Mouse (Mus musculus): ENCODE results near the gene B4galnt3. TPM values are rescaled to one million over a fixed set of nuclear protein-coding genes. Genes with fewer than 3 reads are reported as not detected.
"Not testable (repeated sequence)": the region's sequence is repeated elsewhere in the genome, so short reads cannot be mapped to it uniquely, and the experiment has no call there.

B4galnt3 gene
- polyA plus RNA-seq, 1 experiment from 2014 or later: 0.18 TPM

- Histone ChIP-seq H3K9me3 (replicated peaks; ENCODE audit: control insufficient read depth, low read length) (no peaks in the 10 kb centered on the region), H3K27ac (replicated peaks; ENCODE audit: low read depth, low read length) (no peak overlapping the region), H3K36me3 (replicated peaks; ENCODE audit: control insufficient read depth, insufficient read depth, low read depth, low read length) (no peaks in the 10 kb centered on the region), H3K4me1 (ENCODE audit: control insufficient read depth, insufficient read depth, low read length) (no peaks in the 10 kb centered on the region), H3K27me3 (ENCODE audit: control insufficient read depth, insufficient read depth, low read length) (no peaks in the 10 kb centered on the region), H3K4me3 (ENCODE audit: low read depth, low read length) (no peak overlapping the region), H3K9ac (replicated peaks; ENCODE audit: low read length) (no peak overlapping the region), H3K4me2 (ENCODE audit: low read depth, low read length) (no peak overlapping the region)
- 69% methylated on average over 3 of the region's 3 CpGs for whole genome bisulfite sequencing
- ATAC-seq (replicated peaks; ENCODE audit: insufficient number of reproducible peaks, low FRiP score, low TSS enrichment, low read depth) (no peak), DNase-seq (ENCODE audit: low spot score) (no peak)
These were observed 15.4 kb upstream of the B4galnt3 start for GRCm38 (mm10) chr6:120309787-120310186.

GRCm38 (mm10) chr6:120309338-120309737 lies 15.0 kb upstream of the B4galnt3 start:
- no peaks in the 10 kb centered on the region for H3K4me1 ChIP-seq (ENCODE audit: control insufficient read depth, insufficient read depth, low read length)
- no peak overlapping the region for H3K4me2 ChIP-seq (ENCODE audit: low read depth, low read length)
- 82% methylated on average over 9 of the region's 9 CpGs for WGBS
- H3K27ac ChIP-seq (replicated peaks; ENCODE audit: low read depth, low read length): no peak overlapping the region
- no peak overlapping the region for H3K4me3 ChIP-seq (ENCODE audit: low read depth, low read length)
- no peaks in the 10 kb centered on the region for H3K9me3 ChIP-seq (replicated peaks; ENCODE audit: control insufficient read depth, low read length)
- no peak overlapping the region for H3K9ac ChIP-seq (replicated peaks; ENCODE audit: low read length)
- no peaks in the 10 kb centered on the region for H3K36me3 ChIP-seq (replicated peaks; ENCODE audit: control insufficient read depth, insufficient read depth, low read depth, low read length)
- ATAC-seq (replicated peaks; ENCODE audit: insufficient number of reproducible peaks, low FRiP score, low TSS enrichment, low read depth) (no peak), DNase-seq (ENCODE audit: low spot score) (no peak)
- no peaks in the 10 kb centered on the region for H3K27me3 ChIP-seq (ENCODE audit: control insufficient read depth, insufficient read depth, low read length)

- 69% methylated on average over 3 of the region's 3 CpGs for WGBS
- Histone ChIP-seq H3K9ac (replicated peaks; ENCODE audit: low read length) (no peak overlapping the region), H3K4me1 (ENCODE audit: control insufficient read depth, insufficient read depth, low read length) (no peaks in the 10 kb centered on the region), H3K4me2 (ENCODE audit: low read depth, low read length) (no peak overlapping the region), H3K9me3 (replicated peaks; ENCODE audit: control insufficient read depth, low read length) (no peaks in the 10 kb centered on the region), H3K36me3 (replicated peaks; ENCODE audit: control insufficient read depth, insufficient read depth, low read depth, low read length) (no peaks in the 10 kb centered on the region), H3K27ac (replicated peaks; ENCODE audit: low read depth, low read length) (no peak overlapping the region), H3K4me3 (ENCODE audit: low read depth, low read length) (no peak overlapping the region), H3K27me3 (ENCODE audit: control insufficient read depth, insufficient read depth, low read length) (no peaks in the 10 kb centered on the region)
- ATAC-seq (replicated peaks; ENCODE audit: insufficient number of reproducible peaks, low FRiP score, low TSS enrichment, low read depth) (no peak), DNase-seq (ENCODE audit: low spot score) (no peak)
These were observed 12.7 kb upstream of the B4galnt3 start for GRCm38 (mm10) chr6:120306859-120307594.

GRCm38 (mm10) chr6:120302755-120303316 lies 8.5 kb upstream of the B4galnt3 start:
- Histone ChIP-seq H3K4me1 (ENCODE audit: control insufficient read depth, insufficient read depth, low read length) (no peaks in the 10 kb centered on the region), H3K36me3 (replicated peaks; ENCODE audit: control insufficient read depth, insufficient read depth, low read depth, low read length) (no peaks in the 10 kb centered on the region), H3K9me3 (replicated peaks; ENCODE audit: control insufficient read depth, low read length) (no peaks in the 10 kb centered on the region), H3K27ac (replicated peaks; ENCODE audit: low read depth, low read length) (no peak overlapping the region), H3K4me2 (ENCODE audit: low read depth, low read length) (peak overlapping the region; percentile 30), H3K4me3 (ENCODE audit: low read depth, low read length) (peak overlapping the region; percentile 0; the same call in 1 of the 2 replicates), H3K9ac (replicated peaks; ENCODE audit: low read length) (0 out of 2 replicates have a peak overlapping the region, but pooled peaks have one; percentile 30), H3K27me3 (ENCODE audit: control insufficient read depth, insufficient read depth, low read length) (no peaks in the 10 kb centered on the region)
- DNase-seq (ENCODE audit: low spot score): peak; percentile 57
- no peak for ATAC-seq (replicated peaks; ENCODE audit: insufficient number of reproducible peaks, low FRiP score, low TSS enrichment, low read depth)
- WGBS: 16% methylated on average over 16 of the region's 16 CpGs

- Histone ChIP-seq H3K4me3 (ENCODE audit: low read depth, low read length) (no peak overlapping the region), H3K9ac (replicated peaks; ENCODE audit: low read length) (no peak overlapping the region), H3K4me1 (ENCODE audit: control insufficient read depth, insufficient read depth, low read length) (no peaks in the 10 kb centered on the region), H3K4me2 (ENCODE audit: low read depth, low read length) (no peak overlapping the region), H3K27me3 (ENCODE audit: control insufficient read depth, insufficient read depth, low read length) (no peaks in the 10 kb centered on the region), H3K9me3 (replicated peaks; ENCODE audit: control insufficient read depth, low read length) (no peaks in the 10 kb centered on the region), H3K36me3 (replicated peaks; ENCODE audit: control insufficient read depth, insufficient read depth, low read depth, low read length) (no peaks in the 10 kb centered on the region), H3K27ac (replicated peaks; ENCODE audit: low read depth, low read length) (no peak overlapping the region)
- ATAC-seq (replicated peaks; ENCODE audit: insufficient number of reproducible peaks, low FRiP score, low TSS enrichment, low read depth) (no peak), DNase-seq (ENCODE audit: low spot score) (peak; percentile 65)
- WGBS: 27% methylated on average over 6 of the region's 6 CpGs
These were observed 6.8 kb upstream of the B4galnt3 start for GRCm38 (mm10) chr6:120301137-120301536.

- not testable (repeated sequence) for ATAC-seq (replicated peaks; ENCODE audit: insufficient number of reproducible peaks, low FRiP score, low TSS enrichment, low read depth); H3K27me3 ChIP-seq (ENCODE audit: control insufficient read depth, insufficient read depth, low read length)
- WGBS: 96% methylated on average over 2 of the region's 2 CpGs
These were observed 2.2 kb upstream of the B4galnt3 start for GRCm38 (mm10) chr6:120296589-120296988.

GRCm38 (mm10) chr6:120294785-120295133 lies 400 bp upstream of the B4galnt3 start:
- WGBS: under 1% methylated on average over 16 of the region's 16 CpGs
- Histone ChIP-seq H3K27ac (replicated peaks; ENCODE audit: low read depth, low read length) (no peak overlapping the region), H3K27me3 (ENCODE audit: control insufficient read depth, insufficient read depth, low read length) (peaks cover 9% of the 10 kb centered on the region)

More at GRCm38 (mm10) chr6:120296589-120296988, 2.2 kb upstream of the B4galnt3 start:
- H3K27ac ChIP-seq (replicated peaks; ENCODE audit: low read depth, low read length); H3K9me3 ChIP-seq (replicated peaks; ENCODE audit: control insufficient read depth, low read length); H3K4me1 ChIP-seq (ENCODE audit: control insufficient read depth, insufficient read depth, low read length); H3K36me3 ChIP-seq (replicated peaks; ENCODE audit: control insufficient read depth, insufficient read depth, low read depth, low read length); H3K4me2 ChIP-seq (ENCODE audit: low read depth, low read length); DNase-seq (ENCODE audit: low spot score); H3K4me3 ChIP-seq (ENCODE audit: low read depth, low read length); H3K9ac ChIP-seq (replicated peaks; ENCODE audit: low read length): not testable (repeated sequence)

GRCm38 (mm10) chr6:120291396-120292009 lies 2.9 kb downstream of the B4galnt3 start:
- no peaks in the 10 kb centered on the region for H3K9me3 ChIP-seq (replicated peaks; ENCODE audit: control insufficient read depth, low read length)
- no peak for ATAC-seq (replicated peaks; ENCODE audit: insufficient number of reproducible peaks, low FRiP score, low TSS enrichment, low read depth)
- no peak for DNase-seq (ENCODE audit: low spot score)
- peaks cover 9% of the 10 kb centered on the region for H3K27me3 ChIP-seq (ENCODE audit: control insufficient read depth, insufficient read depth, low read length)
- H3K36me3 ChIP-seq (replicated peaks; ENCODE audit: control insufficient read depth, insufficient read depth, low read depth, low read length): no peaks in the 10 kb centered on the region
- no peak overlapping the region for H3K4me2 ChIP-seq (ENCODE audit: low read depth, low read length)
- no peaks in the 10 kb centered on the region for H3K4me1 ChIP-seq (ENCODE audit: control insufficient read depth, insufficient read depth, low read length)
- H3K27ac ChIP-seq (replicated peaks; ENCODE audit: low read depth, low read length): no peak overlapping the region
- 91% methylated on average over 7 of the region's 7 CpGs for WGBS
- H3K9ac ChIP-seq (replicated peaks; ENCODE audit: low read length): no peak overlapping the region
- no peak overlapping the region for H3K4me3 ChIP-seq (ENCODE audit: low read depth, low read length)

More at GRCm38 (mm10) chr6:120294785-120295133, 400 bp upstream of the B4galnt3 start:
- Histone ChIP-seq H3K36me3 (replicated peaks; ENCODE audit: control insufficient read depth, insufficient read depth, low read depth, low read length) (no peaks in the 10 kb centered on the region), H3K4me1 (ENCODE audit: control insufficient read depth, insufficient read depth, low read length) (no peaks in the 10 kb centered on the region), H3K9me3 (replicated peaks; ENCODE audit: control insufficient read depth, low read length) (no peaks in the 10 kb centered on the region), H3K4me2 (ENCODE audit: low read depth, low read length) (peak overlapping the region; percentile 99), H3K4me3 (ENCODE audit: low read depth, low read length) (peak overlapping the region; percentile 65), H3K9ac (replicated peaks; ENCODE audit: low read length) (peak overlapping the region; percentile 58)
- ATAC-seq (replicated peaks; ENCODE audit: insufficient number of reproducible peaks, low FRiP score, low TSS enrichment, low read depth): peak; percentile 30
- DNase-seq (ENCODE audit: low spot score): peak; percentile 57
